Mouse (Mus musculus) cerebellum, adult 2 months (tissue): ENCODE measurements at regions not wholly inside any gene's neighbourhood (a gene's known extent, or its start where the extent isn't known, plus 50 kb on each side); places are given as distances from the start of the nearest gene placed in this dataset.

ENCODE experiments used
- CTCF ChIP-seq: fragments of 200-500 bp; IDR thresholded peaks from 2 replicates; pipeline ENCODE4 v1.5.1; 2011; ENCODE audit warnings: low read depth, mild to moderate bottlenecking, control low read depth, low read length, moderate library complexity, borderline replicate concordance; ENCODE audit not compliant: insufficient read depth
- POLR2A ChIP-seq: fragments of 200-500 bp; IDR thresholded peaks from 2 replicates; pipeline ENCODE4 v1.6.1; 2011; ENCODE audit warnings: low read length, control low read depth, borderline replicate concordance; ENCODE audit not compliant: insufficient read depth

DNA sequence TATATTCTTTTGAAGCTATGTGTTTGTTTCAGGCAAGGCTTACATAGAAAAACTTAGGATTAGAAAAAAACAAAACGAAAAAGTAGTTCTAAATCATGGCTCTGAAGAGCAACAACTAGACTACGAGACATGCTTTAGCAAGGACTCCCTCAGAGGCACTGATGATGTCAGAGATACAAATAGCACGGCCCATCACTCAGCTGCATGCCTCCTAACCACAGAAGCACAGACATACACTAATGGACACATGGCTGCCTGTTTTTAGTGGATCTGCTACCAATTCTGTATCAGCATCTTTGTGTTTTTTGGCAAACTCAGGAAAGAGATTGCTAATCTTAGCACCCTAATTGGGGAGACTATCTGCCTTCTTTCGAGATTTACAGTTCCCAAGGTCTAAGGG, 138.6 kb upstream of the Nt5c1b start:
- no peak for TF ChIP-seq CTCF
- TF ChIP-seq POLR2A = no peak
